Mouse (Mus musculus) spleen, adult 2 months (tissue): ENCODE data around the gene Msmo1. TPM values are rescaled to one million over a fixed set of nuclear protein-coding genes. Genes with fewer than 3 reads are reported as not detected.

ENCODE experiments used
- DNase-seq, 2 experiments: peaks; one replicate each; pipeline versions ENCODE4 v3.0.0 to v3.0.0-alpha.2; 2012 to 2021; ENCODE audit warnings: low spot score in 2 of 2, low read depth in 1 of 2
- H3K27ac ChIP-seq: fragments of 200-500 bp; 2 replicates; pipeline ENCODE4 v1.5.1; 2012; ENCODE audit warnings: low read length, inconsistent platforms; ENCODE audit not compliant: insufficient read depth
- H3K27me3 ChIP-seq: fragments of 200-500 bp; 2 replicates; pipeline ENCODE4 v1.6.1; 2012; ENCODE audit warnings: mild to moderate bottlenecking, moderate library complexity, low read length, inconsistent platforms; ENCODE audit not compliant: control insufficient read depth, insufficient read depth
- H3K36me3 ChIP-seq: fragments of 200-500 bp; 2 replicates; pipeline ENCODE4 v1.6.1; 2012; ENCODE audit warnings: mild to moderate bottlenecking, low read length, inconsistent platforms; ENCODE audit not compliant: control insufficient read depth, insufficient read depth
- H3K4me1 ChIP-seq: fragments of 200-500 bp; 2 replicates; pipeline ENCODE4 v1.6.1; 2011; ENCODE audit warnings: inconsistent platforms; ENCODE audit not compliant: control insufficient read depth, insufficient read depth, insufficient read length
- H3K4me3 ChIP-seq: fragments of 200-500 bp; 2 replicates; pipeline ENCODE4 v1.5.1; 2011; ENCODE audit warnings: mild to moderate bottlenecking, inconsistent platforms; ENCODE audit not compliant: insufficient read depth, insufficient read length; ENCODE audit errors: extremely low read depth
- CTCF ChIP-seq: fragments of 200-500 bp; IDR thresholded peaks from 2 replicates; pipeline ENCODE4 v1.5.1; 2011; ENCODE audit warnings: mild to moderate bottlenecking, inconsistent platforms; ENCODE audit not compliant: insufficient read depth, insufficient read length, insufficient replicate concordance; ENCODE audit errors: extremely low read depth
- POLR2A ChIP-seq: fragments of 200-500 bp; IDR thresholded peaks from 2 replicates; pipeline ENCODE4 v1.6.1; 2011; ENCODE audit warnings: low read depth, low read length, inconsistent platforms
- WGBS: fragments of 180-500 bp; shearing (Covaris S2); methylation state at CpG from one replicate; pipeline ENCODE4 v1.1.7; 2018; 5-methylcytosine and 5-hydroxymethylcytosine counted together
- polyA plus RNA-seq: library from polyadenylated mRNA; depleted of rRNA; stranded (reverse); fragments of >200 nt; gene quantifications from 2 replicates; pipeline ENCODE4 v1.2.3, GENCODE M21; 2012

The Msmo1 gene
- polyA plus RNA-seq, 1 experiment = 4.4 TPM

- TF ChIP-seq POLR2A = no peak
- TF ChIP-seq CTCF = no peak
- Histone ChIP-seq H3K4me3 (no peak overlapping the region), H3K27me3 (no peaks in the 10 kb centered on the region), H3K27ac (no peak overlapping the region), H3K36me3 (no peaks in the 10 kb centered on the region; the same call in 1 of the 2 replicates), H3K4me1 (no peaks in the 10 kb centered on the region)
- 89% methylated on average over 1 of the region's 1 CpGs for WGBS
- DNase-seq = no peak
Observed at GRCm38 (mm10) chr8:64738916-64739315, 5.3 kb upstream of the Msmo1 start.

- 87% methylated on average over 3 of the region's 3 CpGs for WGBS
- peaks cover 4% of the 10 kb centered on the region; the same call in 1 of the 2 replicates for H3K4me1 ChIP-seq
- DNase-seq = no peak
- H3K27ac ChIP-seq = no peak overlapping the region
- no peaks in the 10 kb centered on the region for H3K27me3 ChIP-seq
- TF ChIP-seq POLR2A (no peak), CTCF (no peak)
- no peak overlapping the region for H3K4me3 ChIP-seq
- H3K36me3 ChIP-seq = no peaks in the 10 kb centered on the region; the same call in 1 of the 2 replicates
Observed at GRCm38 (mm10) chr8:64736767-64737323, 3.3 kb upstream of the Msmo1 start.

GRCm38 (mm10) chr8:64735161-64735560 lies 1.6 kb upstream of the Msmo1 start:
- WGBS = 71% methylated on average over 8 of the region's 8 CpGs
- TF ChIP-seq CTCF = no peak
- no peak for TF ChIP-seq POLR2A
- no peak for DNase-seq

GRCm38 (mm10) chr8:64732596-64732995 lies 996 bp downstream of the Msmo1 start:
- no peak for DNase-seq
- H3K4me1 ChIP-seq = peaks cover 4% of the 10 kb centered on the region; the same call in 1 of the 2 replicates
- H3K36me3 ChIP-seq = peaks cover 8% of the 10 kb centered on the region; the same call in 1 of the 2 replicates
- no peaks in the 10 kb centered on the region for H3K27me3 ChIP-seq
- no peak overlapping the region for H3K27ac ChIP-seq
- no peak overlapping the region; the same call in 1 of the 2 replicates for H3K4me3 ChIP-seq
- no peak for TF ChIP-seq CTCF
- TF ChIP-seq POLR2A = no peak
- 17% methylated on average over 9 of the region's 9 CpGs for WGBS

More at GRCm38 (mm10) chr8:64735161-64735560, 1.6 kb upstream of the Msmo1 start:
- Histone ChIP-seq H3K4me3 (no peak overlapping the region), H3K4me1 (peaks cover 4% of the 10 kb centered on the region; the same call in 1 of the 2 replicates), H3K27ac (no peak overlapping the region), H3K36me3 (peaks cover 3% of the 10 kb centered on the region; the same call in 1 of the 2 replicates), H3K27me3 (no peaks in the 10 kb centered on the region)

GRCm38 (mm10) chr8:64728156-64728555 lies 5.4 kb downstream of the Msmo1 start:
- peaks cover 19% of the 10 kb centered on the region; the same call in 1 of the 2 replicates for H3K36me3 ChIP-seq
- no peak overlapping the region for H3K27ac ChIP-seq

GRCm38 (mm10) chr8:64726190-64726695 lies 7.3 kb downstream of the Msmo1 start:
- Histone ChIP-seq H3K27ac (no peak overlapping the region), H3K36me3 (peaks cover 21% of the 10 kb centered on the region), H3K4me3 (no peak overlapping the region), H3K4me1 (no peaks in the 10 kb centered on the region), H3K27me3 (no peaks in the 10 kb centered on the region)
- TF ChIP-seq CTCF = no peak
- WGBS = 64% methylated on average over 4 of the region's 4 CpGs
- no peak for DNase-seq

More at GRCm38 (mm10) chr8:64728156-64728555, 5.4 kb downstream of the Msmo1 start:
- peaks cover 4% of the 10 kb centered on the region; the same call in 1 of the 2 replicates for H3K4me1 ChIP-seq
- TF ChIP-seq CTCF = no peak
- TF ChIP-seq POLR2A = no peak
- 81% methylated on average over 7 of the region's 7 CpGs for WGBS
- no peaks in the 10 kb centered on the region for H3K27me3 ChIP-seq
- no peak overlapping the region for H3K4me3 ChIP-seq
- DNase-seq = no peak

GRCm38 (mm10) chr8:64723206-64723605 lies 10.4 kb downstream of the Msmo1 start:
- TF ChIP-seq CTCF (no peak), POLR2A (no peak)
- H3K27ac ChIP-seq = no peak overlapping the region
- 77% methylated on average over 2 of the region's 2 CpGs for WGBS
- H3K4me1 ChIP-seq = no peaks in the 10 kb centered on the region
- no peak for DNase-seq
- H3K4me3 ChIP-seq = no peak overlapping the region
- H3K36me3 ChIP-seq = peaks cover 18% of the 10 kb centered on the region
- no peaks in the 10 kb centered on the region for H3K27me3 ChIP-seq
